Mouse (Mus musculus) liver, postnatal 0 days (tissue): ENCODE measurements around the gene Ddx27. TPM values are rescaled to one million over a fixed set of nuclear protein-coding genes. Genes with fewer than 3 reads are reported as not detected.
A peak's percentile ranks its signal among the peaks of the same experiment; 100 is the strongest.

Source experiments
- ATAC-seq: fragments of 200-750 bp; cut with Nextera tagmentation; 2 replicates; pipeline ENCODE4 v1.8.0; 2017; ENCODE audit warnings: mild to moderate bottlenecking, moderate library complexity
- DNase-seq: peaks from one replicate; pipeline ENCODE4 v3.0.0-alpha.2; 2016
- H3K27ac ChIP-seq: fragments of 300-500 bp; sonication (generic); 2 replicates; pipeline ENCODE4 v1.5.1; 2014; ENCODE audit warnings: antibody characterized with exemption, moderate library complexity, mild to moderate bottlenecking, low read depth
- H3K27me3 ChIP-seq: fragments of 300-500 bp; sonication (generic); 2 replicates; pipeline ENCODE4 v1.6.1; 2014; ENCODE audit warnings: low read length, control low read depth, mixed read lengths; ENCODE audit not compliant: insufficient read depth
- H3K36me3 ChIP-seq: fragments of 300-500 bp; sonication (generic); replicated peaks from 2 replicates; pipeline ENCODE4 v1.6.1; 2014; ENCODE audit warnings: mild to moderate bottlenecking, control low read depth, low read length, moderate library complexity, mixed read lengths; ENCODE audit not compliant: insufficient read depth
- H3K4me1 ChIP-seq: fragments of 300-500 bp; sonication (generic); 2 replicates; pipeline ENCODE4 v1.6.1; 2014; ENCODE audit warnings: antibody characterized with exemption, mild to moderate bottlenecking, control low read depth; ENCODE audit not compliant: insufficient read depth
- H3K4me2 ChIP-seq: fragments of 300-500 bp; sonication (generic); 2 replicates; pipeline ENCODE4 v1.6.1; 2014; ENCODE audit warnings: low read depth, mild to moderate bottlenecking, low read length, moderate library complexity, mixed read lengths
- H3K4me3 ChIP-seq: fragments of 300-500 bp; sonication (generic); 2 replicates; pipeline ENCODE4 v1.5.1; 2014; ENCODE audit warnings: low read depth, low read length
- H3K9ac ChIP-seq: fragments of 300-500 bp; sonication (generic); replicated peaks from 2 replicates; pipeline ENCODE4 v1.6.1; 2014; ENCODE audit warnings: mild to moderate bottlenecking, moderate library complexity
- H3K9me3 ChIP-seq: fragments of 300-500 bp; sonication (generic); 2 replicates; pipeline ENCODE4 v1.6.1; 2016; ENCODE audit warnings: mild to moderate bottlenecking, control low read depth, low read length, mixed read lengths
- CTCF ChIP-seq: sonication (generic); IDR thresholded peaks from 2 replicates; pipeline ENCODE4 v1.5.1; 2016; ENCODE audit warnings: antibody characterized with exemption, low read depth
- EP300 ChIP-seq: IDR thresholded peaks from 2 replicates; pipeline ENCODE4 v1.6.1; 2016; ENCODE audit warnings: antibody characterized with exemption, low read depth, mild to moderate bottlenecking
- WGBS: fragments of 180-500 bp; shearing (Covaris S2); extraction: QIAGEN DNeasy Blood & Tissue Kit; methylation state at CpG from one replicate; pipeline ENCODE4 v1.1.7; 2014; ENCODE audit not compliant: insufficient replicate concordance; 5-methylcytosine and 5-hydroxymethylcytosine counted together
- polyA plus RNA-seq: library from polyadenylated mRNA; unstranded; fragments of >200 nt; fragmentation: Nextera tagmentation; extraction: Ambion mirVana; gene quantifications from 2 replicates; pipeline ENCODE4 v1.2.1, GENCODE M21; 2015

The Ddx27 gene
- polyA plus RNA-seq, 1 experiment from 2014 or later = 21.9 TPM

DNA sequence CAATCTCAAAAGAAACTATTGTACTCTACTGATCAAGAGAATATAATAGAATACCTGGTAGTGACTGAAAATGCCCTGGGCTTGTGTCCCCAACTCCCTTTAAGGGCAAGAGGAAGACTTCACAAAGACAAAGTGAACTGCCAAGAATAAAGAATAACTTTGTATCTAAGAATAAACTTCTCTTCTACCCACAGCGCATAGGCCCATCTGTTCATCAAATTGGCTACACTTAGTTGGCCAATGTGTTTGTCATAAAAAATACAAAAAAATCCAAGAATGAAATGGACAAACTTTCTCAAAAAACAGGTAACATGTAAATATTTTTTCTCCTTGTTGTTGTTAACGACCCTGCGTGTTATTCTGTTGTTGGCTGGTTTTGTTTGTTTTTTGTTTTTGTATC is 4.4 kb upstream of the Ddx27 start:
- Histone ChIP-seq H3K9ac (no peak overlapping the region), H3K4me2 (no peak overlapping the region), H3K36me3 (no peaks in the 10 kb centered on the region), H3K9me3 (no peaks in the 10 kb centered on the region), H3K27me3 (no peaks in the 10 kb centered on the region), H3K27ac (no peak overlapping the region), H3K4me1 (peaks cover 11% of the 10 kb centered on the region), H3K4me3 (no peak overlapping the region)
- no peak for TF ChIP-seq EP300
- TF ChIP-seq CTCF = no peak
- WGBS = 90% methylated on average over 3 of the region's 3 CpGs
- DNase-seq = no peak
- ATAC-seq = no peak

GRCm38 (mm10) chr2:167015382-167015718 is 357 bp downstream of the Ddx27 start:
- under 1% methylated on average over 21 of the region's 21 CpGs for WGBS
- H3K27ac ChIP-seq = peak overlapping the region; percentile 82

GRCm38 (mm10) chr2:167019396-167019795 is 4.4 kb downstream of the Ddx27 start:
- H3K9ac ChIP-seq = no peak overlapping the region
- no peak for TF ChIP-seq EP300
- no peak for TF ChIP-seq CTCF
- no peak overlapping the region for H3K27ac ChIP-seq
- no peak overlapping the region for H3K4me3 ChIP-seq
- peaks cover 21% of the 10 kb centered on the region for H3K4me1 ChIP-seq
- DNase-seq (no peak), ATAC-seq (no peak)
- H3K27me3 ChIP-seq = no peaks in the 10 kb centered on the region
- H3K4me2 ChIP-seq = no peak overlapping the region
- WGBS = 82% methylated on average over 10 of the region's 10 CpGs
- H3K9me3 ChIP-seq = no peaks in the 10 kb centered on the region
- H3K36me3 ChIP-seq = peaks cover 55% of the 10 kb centered on the region

More at GRCm38 (mm10) chr2:167015382-167015718, 357 bp downstream of the Ddx27 start:
- peaks cover 21% of the 10 kb centered on the region for H3K4me1 ChIP-seq
- peak overlapping the region; percentile 88 for H3K4me3 ChIP-seq
- H3K36me3 ChIP-seq = peaks cover 24% of the 10 kb centered on the region
- ATAC-seq (peak; percentile 72), DNase-seq (no peak)
- TF ChIP-seq EP300 (no peak), CTCF (no peak)
- H3K4me2 ChIP-seq = peak overlapping the region; percentile 93
- no peaks in the 10 kb centered on the region for H3K27me3 ChIP-seq
- peak overlapping the region; percentile 81 for H3K9ac ChIP-seq
- H3K9me3 ChIP-seq = no peaks in the 10 kb centered on the region

DNA sequence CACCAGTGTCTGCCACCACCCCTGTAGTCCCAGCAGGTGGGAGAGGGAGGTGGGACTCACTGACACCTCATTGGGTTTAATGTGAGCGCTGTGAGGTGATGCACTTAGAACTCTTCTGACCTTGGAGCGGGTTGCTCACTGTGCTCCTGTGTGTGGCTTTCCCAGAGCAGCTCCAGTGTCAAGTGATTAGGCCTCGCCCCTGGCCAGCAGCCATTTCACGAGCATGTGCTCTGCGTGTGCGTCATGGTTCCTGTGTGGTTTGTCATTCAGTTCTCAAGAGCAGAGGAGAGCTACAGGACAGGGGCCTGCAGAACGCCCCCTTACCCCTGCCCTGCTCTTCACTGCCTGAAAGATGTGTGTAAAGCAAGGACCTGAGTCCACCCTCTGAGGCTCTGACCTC is 13.6 kb downstream of the Ddx27 start:
- H3K9ac ChIP-seq = no peak overlapping the region
- no peak for ATAC-seq
- H3K4me3 ChIP-seq = no peak overlapping the region
- no peaks in the 10 kb centered on the region for H3K27me3 ChIP-seq
- no peak for TF ChIP-seq EP300
- no peak for TF ChIP-seq CTCF
- H3K36me3 ChIP-seq = peaks cover 85% of the 10 kb centered on the region
- no peaks in the 10 kb centered on the region for H3K4me1 ChIP-seq
- no peak overlapping the region for H3K27ac ChIP-seq
- H3K4me2 ChIP-seq = no peak overlapping the region
- no peaks in the 10 kb centered on the region for H3K9me3 ChIP-seq
- no peak for DNase-seq
- WGBS = 89% methylated on average over 7 of the region's 7 CpGs

GRCm38 (mm10) chr2:167030507-167030906 is 15.5 kb downstream of the Ddx27 start:
- Histone ChIP-seq H3K36me3 (peaks cover 92% of the 10 kb centered on the region), H3K9me3 (no peaks in the 10 kb centered on the region), H3K9ac (no peak overlapping the region), H3K27me3 (no peaks in the 10 kb centered on the region), H3K4me1 (no peaks in the 10 kb centered on the region), H3K4me2 (no peak overlapping the region), H3K27ac (no peak overlapping the region), H3K4me3 (no peak overlapping the region)
- WGBS = 91% methylated on average over 4 of the region's 4 CpGs
- DNase-seq (no peak), ATAC-seq (no peak)
- no peak for TF ChIP-seq EP300
- TF ChIP-seq CTCF = peak; percentile 49

GRCm38 (mm10) chr2:167037710-167038109 is 22.7 kb downstream of the Ddx27 start:
- H3K36me3 ChIP-seq = peaks cover 98% of the 10 kb centered on the region
- H3K9ac ChIP-seq = no peak overlapping the region
- no peaks in the 10 kb centered on the region for H3K27me3 ChIP-seq
- peaks cover 14% of the 10 kb centered on the region for H3K4me1 ChIP-seq
- 91% methylated on average over 12 of the region's 12 CpGs for WGBS
- no peak overlapping the region for H3K4me3 ChIP-seq
- no peak for ATAC-seq
- H3K9me3 ChIP-seq = no peaks in the 10 kb centered on the region
- peak; percentile 17 for DNase-seq
- no peak for TF ChIP-seq CTCF
- no peak for TF ChIP-seq EP300
- H3K4me2 ChIP-seq = no peak overlapping the region
- no peak overlapping the region for H3K27ac ChIP-seq

DNA sequence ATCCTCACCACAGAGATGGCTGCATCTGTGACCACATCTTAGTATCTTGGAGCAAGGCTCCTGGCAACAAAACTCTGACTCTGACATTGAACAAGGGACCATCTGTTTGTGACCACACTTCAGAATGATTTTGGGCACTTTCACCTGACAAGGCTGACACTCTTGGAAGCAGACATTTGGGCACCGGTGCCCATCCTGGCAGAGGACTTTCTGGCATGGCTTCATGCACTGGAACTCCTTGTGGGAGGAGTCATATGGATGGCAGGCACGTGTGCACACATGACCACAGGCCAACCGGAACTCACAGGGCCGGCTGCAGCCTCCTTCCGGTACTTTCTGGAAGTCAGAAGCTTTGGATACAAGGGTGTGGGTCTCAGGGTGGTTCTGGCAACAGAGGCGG is 23.3 kb downstream of the Ddx27 start:
- peaks cover 18% of the 10 kb centered on the region for H3K4me1 ChIP-seq
- H3K36me3 ChIP-seq = peaks cover 99% of the 10 kb centered on the region
- no peaks in the 10 kb centered on the region for H3K9me3 ChIP-seq
- no peak overlapping the region for H3K4me2 ChIP-seq
- 89% methylated on average over 6 of the region's 6 CpGs for WGBS
- H3K27me3 ChIP-seq = no peaks in the 10 kb centered on the region
- no peak for ATAC-seq
- H3K9ac ChIP-seq = no peak overlapping the region
- H3K27ac ChIP-seq = no peak overlapping the region
- DNase-seq = no peak
- no peak overlapping the region for H3K4me3 ChIP-seq
- TF ChIP-seq CTCF (no peak), EP300 (no peak)
